Mouse (Mus musculus) kidney, adult 2 months (tissue): ENCODE measurements around the gene Slc2a13.

Source experiments
- CTCF ChIP-seq: fragments of 200-500 bp; conservative IDR thresholded peaks from 2 replicates; pipeline ENCODE4 v1.5.1; 2011; ENCODE audit warnings: low read depth, mild to moderate bottlenecking, control low read depth, low read length, moderate library complexity, mixed read lengths; ENCODE audit not compliant: insufficient read depth, insufficient read length
- POLR2A ChIP-seq: fragments of 200-500 bp; IDR thresholded peaks from one replicate; pipeline ENCODE4 v1.6.1; 2011; ENCODE audit warnings: low read depth, low read length, control low read depth

DNA sequence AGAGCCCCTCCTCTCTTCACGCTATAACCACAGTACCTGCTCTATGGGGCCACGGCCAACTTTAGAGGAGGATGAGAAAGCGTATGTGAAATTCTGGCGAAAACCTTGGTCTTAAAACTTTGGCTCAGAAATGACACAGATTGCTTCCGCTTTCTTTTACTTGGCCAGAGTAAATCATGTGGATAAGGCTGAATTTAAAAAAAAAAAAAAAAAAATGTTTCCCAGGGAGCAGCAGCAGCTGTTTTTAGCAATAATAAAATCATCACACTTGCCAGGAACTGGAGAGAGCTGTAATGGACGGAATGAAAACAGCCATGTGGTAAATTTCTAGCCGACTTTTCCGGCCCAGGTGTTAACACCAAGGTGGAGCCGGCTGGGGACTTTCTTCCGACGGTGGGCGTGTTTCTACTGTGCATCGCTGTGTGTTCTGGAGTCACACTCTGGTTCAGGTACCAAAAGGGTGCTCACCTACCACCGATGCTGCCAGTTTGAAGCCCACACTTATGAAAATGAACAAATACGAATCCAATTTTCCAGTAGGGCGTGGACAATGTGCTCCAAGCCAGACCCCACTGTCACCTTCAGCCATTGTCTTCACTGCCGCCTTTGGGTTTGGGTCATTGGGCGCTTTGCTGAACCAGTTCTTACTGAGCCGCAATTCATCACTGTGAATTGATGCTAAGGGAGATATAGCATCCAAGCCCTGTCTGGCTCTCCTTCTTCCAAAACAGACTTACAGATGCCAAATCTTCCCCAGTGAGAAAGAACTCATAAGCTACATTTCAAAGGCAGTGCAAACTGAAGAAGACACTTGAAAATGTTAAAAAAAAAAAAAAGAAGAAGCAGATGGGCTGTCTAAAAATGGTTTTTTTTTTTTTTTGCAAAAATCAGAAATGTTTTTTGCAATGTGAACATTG lies 258.4 kb downstream of the Slc2a13 start:
- TF ChIP-seq CTCF (no peak), POLR2A (no peak)
